Mouse (Mus musculus) embryonic fibroblast, embryonic 13.5 days (primary cell): ENCODE measurements around the gene Gsta1.

Experiments used
- CTCF ChIP-seq: IDR thresholded peaks from 2 replicates; pipeline ENCODE4 v1.5.1; 2011; ENCODE audit warnings: mild to moderate bottlenecking, control low read depth, low read length, moderate library complexity, borderline replicate concordance; ENCODE audit not compliant: insufficient read depth
- POLR2A ChIP-seq: IDR thresholded peaks from 2 replicates; pipeline ENCODE4 v1.6.1; 2011; ENCODE audit warnings: low read depth, mild to moderate bottlenecking, control low read depth, low read length, moderate library complexity

- TF ChIP-seq POLR2A (no peak), CTCF (no peak)
Observed at GRCm38 (mm10) chr9:78223221-78223902, 7.1 kb upstream of the Gsta1 start.
